Mouse (Mus musculus) limb, embryonic 14.5 days (tissue): ENCODE results near the gene Dscaml1. TPM values are rescaled to one million over a fixed set of nuclear protein-coding genes. Genes with fewer than 3 reads are reported as not detected.
A peak's percentile ranks its signal among the peaks of the same experiment; 100 is the strongest.

Experiments
- ATAC-seq: fragments of 200-750 bp; cut with Nextera tagmentation; 2 replicates; pipeline ENCODE4 v1.8.0; 2017; ENCODE audit warnings: low read depth, moderate number of reproducible peaks, moderate TSS enrichment; ENCODE audit not compliant: low FRiP score
- DNase-seq: peaks from one replicate; pipeline ENCODE4 v3.0.0-alpha.2; 2015; ENCODE audit warnings: low spot score
- H3K27ac ChIP-seq: fragments of 300-500 bp; sonication (generic); replicated peaks from 2 replicates; pipeline ENCODE4 v1.5.1; 2014; ENCODE audit warnings: low read depth, mild to moderate bottlenecking, low read length, moderate library complexity, mixed read lengths
- H3K27me3 ChIP-seq: fragments of 300-500 bp; sonication (generic); 2 replicates; pipeline ENCODE4 v1.6.1; 2014; ENCODE audit warnings: low read length, mixed read lengths; ENCODE audit not compliant: control insufficient read depth, insufficient read depth
- H3K36me3 ChIP-seq: fragments of 300-500 bp; sonication (generic); 2 replicates; pipeline ENCODE4 v1.6.1; 2014; ENCODE audit warnings: mild to moderate bottlenecking, low read length, moderate library complexity, mixed read lengths; ENCODE audit not compliant: control insufficient read depth, insufficient read depth
- H3K4me1 ChIP-seq: fragments of 300-500 bp; sonication (generic); 2 replicates; pipeline ENCODE4 v1.6.1; 2014; ENCODE audit warnings: antibody characterized with exemption, low read length, mixed read lengths; ENCODE audit not compliant: control insufficient read depth, insufficient read depth
- H3K4me2 ChIP-seq: fragments of 300-500 bp; sonication (generic); replicated peaks from 2 replicates; pipeline ENCODE4 v1.6.1; 2014; ENCODE audit warnings: low read depth, mild to moderate bottlenecking, low read length, moderate library complexity; ENCODE audit not compliant: severe bottlenecking
- H3K4me3 ChIP-seq: fragments of 300-500 bp; sonication (generic); replicated peaks from 2 replicates; pipeline ENCODE4 v1.5.1; 2014; ENCODE audit warnings: low read length
- H3K9ac ChIP-seq: fragments of 300-500 bp; sonication (generic); 2 replicates; pipeline ENCODE4 v1.6.1; 2014; ENCODE audit warnings: mild to moderate bottlenecking, low read depth, low read length, moderate library complexity; ENCODE audit not compliant: severe bottlenecking
- H3K9me3 ChIP-seq: fragments of 300-500 bp; sonication (generic); 2 replicates; pipeline ENCODE4 v1.6.1; 2016; ENCODE audit warnings: low read length; ENCODE audit not compliant: control insufficient read depth
- POLR2A ChIP-seq: fragments of 200-500 bp; IDR thresholded peaks from 2 replicates; pipeline ENCODE4 v1.8.0; 2012; ENCODE audit warnings: inconsistent platforms, mild to moderate bottlenecking, moderate library complexity, borderline replicate concordance; ENCODE audit not compliant: insufficient read depth, insufficient read length; ENCODE audit errors: extremely low read depth
- WGBS: fragments of 180-500 bp; shearing (Covaris S2); extraction: QIAGEN DNeasy Blood & Tissue Kit; methylation state at CpG from one replicate; pipeline ENCODE4 v1.1.7; 2014; 5-methylcytosine and 5-hydroxymethylcytosine counted together
- polyA plus RNA-seq, 2 experiments: library from polyadenylated mRNA; depleted of rRNA in 1 of 2; stranded (reverse) in 1 of 2; unstranded in 1 of 2; fragments of >200 nt; fragmentation: Nextera tagmentation in 1 of 2; extraction: Ambion mirVana in 1 of 2; gene quantifications; 2 replicates each; pipeline versions ENCODE4 v1.2.1 to v1.2.3; 2012 to 2014

Gene Dscaml1
- polyA plus RNA-seq, 2 experiments = 0.43 to 1.0 TPM

- H3K27me3 ChIP-seq = no peaks in the 10 kb centered on the region
- H3K4me1 ChIP-seq = peaks cover 16% of the 10 kb centered on the region
- H3K9ac ChIP-seq = 0 out of 2 replicates have a peak overlapping the region, but pooled peaks have one; percentile 8
- WGBS = 68% methylated on average over 6 of the region's 6 CpGs
- DNase-seq (no peak), ATAC-seq (no peak)
- H3K9me3 ChIP-seq = no peaks in the 10 kb centered on the region
- H3K27ac ChIP-seq = peak overlapping the region; percentile 68
- TF ChIP-seq POLR2A = no peak
- no peaks in the 10 kb centered on the region for H3K36me3 ChIP-seq
- H3K4me2 ChIP-seq = no peak overlapping the region
- H3K4me3 ChIP-seq = no peak overlapping the region
These were observed 237.9 kb downstream of the Dscaml1 start for GRCm38 (mm10) chr9:45664326-45664725.

- DNase-seq = peak; percentile 53
- WGBS = 34% methylated on average over 15 of the region's 15 CpGs
These were observed 238.5 kb downstream of the Dscaml1 start for GRCm38 (mm10) chr9:45664871-45665394.

GRCm38 (mm10) chr9:45675931-45676330 lies 249.5 kb downstream of the Dscaml1 start:
- no peak overlapping the region for H3K4me3 ChIP-seq
- ATAC-seq = no peak
- WGBS = 86% methylated on average over 8 of the region's 9 CpGs

More at GRCm38 (mm10) chr9:45664871-45665394, 238.5 kb downstream of the Dscaml1 start:
- Histone ChIP-seq H3K36me3 (no peaks in the 10 kb centered on the region), H3K27me3 (no peaks in the 10 kb centered on the region), H3K9ac (no peak overlapping the region), H3K4me3 (no peak overlapping the region), H3K4me2 (peak overlapping the region; percentile 18; the same call in 1 of the 2 replicates), H3K9me3 (no peaks in the 10 kb centered on the region), H3K27ac (peak overlapping the region; percentile 68), H3K4me1 (peaks cover 16% of the 10 kb centered on the region)
- ATAC-seq = peak; percentile 68; the same call in 1 of the 2 replicates
- TF ChIP-seq POLR2A = no peak

GRCm38 (mm10) chr9:45676578-45676977 lies 250.2 kb downstream of the Dscaml1 start:
- no peak for TF ChIP-seq POLR2A
- peaks cover 18% of the 10 kb centered on the region for H3K4me1 ChIP-seq
- H3K9ac ChIP-seq = no peak overlapping the region
- H3K36me3 ChIP-seq = no peaks in the 10 kb centered on the region
- no peaks in the 10 kb centered on the region for H3K9me3 ChIP-seq
- ATAC-seq (no peak), DNase-seq (no peak)
- 78% methylated on average over 8 of the region's 8 CpGs for WGBS
- no peaks in the 10 kb centered on the region for H3K27me3 ChIP-seq
- no peak overlapping the region for H3K4me2 ChIP-seq
- no peak overlapping the region; the same call in 1 of the 2 replicates for H3K27ac ChIP-seq
- no peak overlapping the region for H3K4me3 ChIP-seq

More at GRCm38 (mm10) chr9:45675931-45676330, 249.5 kb downstream of the Dscaml1 start:
- Histone ChIP-seq H3K9ac (no peak overlapping the region), H3K4me2 (no peak overlapping the region), H3K36me3 (no peaks in the 10 kb centered on the region), H3K4me1 (peaks cover 18% of the 10 kb centered on the region), H3K27me3 (no peaks in the 10 kb centered on the region), H3K27ac (no peak overlapping the region), H3K9me3 (no peaks in the 10 kb centered on the region)
- no peak for TF ChIP-seq POLR2A
- no peak for DNase-seq

- peak; percentile 89 for DNase-seq
- peak overlapping the region; percentile 74 for H3K27ac ChIP-seq
- H3K9ac ChIP-seq = no peak overlapping the region
- WGBS = 21% methylated on average over 12 of the region's 12 CpGs
- ATAC-seq = peak; percentile 84
- H3K4me1 ChIP-seq = peaks cover 18% of the 10 kb centered on the region
- H3K9me3 ChIP-seq = no peaks in the 10 kb centered on the region
- H3K4me3 ChIP-seq = no peak overlapping the region
- H3K4me2 ChIP-seq = peak overlapping the region; percentile 40
- TF ChIP-seq POLR2A = no peak
- H3K36me3 ChIP-seq = no peaks in the 10 kb centered on the region
- H3K27me3 ChIP-seq = no peaks in the 10 kb centered on the region
These were observed 250.9 kb downstream of the Dscaml1 start for GRCm38 (mm10) chr9:45677236-45677781.
